In the genomic region with DNA sequence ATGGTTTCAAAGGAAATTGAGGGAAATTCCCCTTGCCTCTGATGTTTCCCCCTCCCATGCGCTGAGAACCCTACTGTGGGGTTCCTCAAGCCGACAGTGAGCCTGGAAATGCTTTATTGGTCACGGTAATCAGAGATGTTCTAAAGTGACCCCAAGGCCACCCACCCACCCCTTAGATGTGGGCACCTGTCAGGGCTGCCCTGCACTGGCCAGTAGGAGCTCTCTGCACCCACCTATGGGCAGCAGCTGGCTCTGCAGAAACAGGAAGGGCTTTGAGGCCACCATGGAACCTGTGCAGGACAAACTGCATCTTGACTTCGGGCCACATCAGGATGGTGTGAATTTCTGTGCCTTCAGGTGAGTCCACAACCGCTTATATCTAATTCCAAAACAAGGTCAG, we compare ENCODE assay signal across 27 mouse cellular contexts.
DNase-seq lines count a peak whose midpoint lies in the region; ATAC-seq and TF ChIP-seq lines count a peak whose summit lies in the region.
"Had no signal": no experiment of that assay in that cellular context is flagged by ENCODE, and none has a peak within 500 bp of the region (broad histone marks: within the 10 kb centered on the region; RNA-seq: fewer than 3 reads in every experiment).

No protein-coding gene starts in this region.

- no peaks in the 10 kb centered on the region for H3K27me3 ChIP-seq in heart, embryonic 10.5 days (ENCODE audit: insufficient read depth, poor library complexity, severe bottlenecking)
- no peaks in the 10 kb centered on the region for H3K27me3 ChIP-seq in heart, embryonic 13.5 days (replicated peaks)
- H3K27me3 ChIP-seq in kidney, postnatal 0 days (ENCODE audit: insufficient read depth, low read length) = no peaks in the 10 kb centered on the region
- no peaks in the 10 kb centered on the region for H3K27me3 ChIP-seq in stomach, postnatal 0 days (ENCODE audit: control insufficient read depth, insufficient read depth, low read length)
- H3K27me3 ChIP-seq: CH12.LX, Patski had no signal

- no peaks in the 10 kb centered on the region for H3K36me3 ChIP-seq in heart, embryonic 10.5 days
- no peaks in the 10 kb centered on the region for H3K36me3 ChIP-seq in heart, embryonic 13.5 days
- no peaks in the 10 kb centered on the region for H3K36me3 ChIP-seq in kidney, postnatal 0 days (ENCODE audit: insufficient read depth, low read length)
- no peaks in the 10 kb centered on the region for H3K36me3 ChIP-seq in stomach, postnatal 0 days (ENCODE audit: control insufficient read depth, insufficient read depth, low read length)
- H3K36me3 ChIP-seq: forebrain, embryonic 10.5 days; G1E had no signal

- no peak for TF ChIP-seq EP300 in stomach, postnatal 0 days (optimal IDR thresholded peaks at IDR 0.05)

- 75% methylated on average over 5 of the region's 5 CpGs for WGBS in heart, embryonic 10.5 days
- WGBS in heart, embryonic 13.5 days = 71% methylated on average over 5 of the region's 5 CpGs
- 47% methylated on average over 5 of the region's 5 CpGs for WGBS in kidney, postnatal 0 days
- WGBS in stomach, postnatal 0 days = 83% methylated on average over 5 of the region's 5 CpGs

- no peak; the same call in 1 of the 2 replicates for ATAC-seq in heart, embryonic 13.5 days (ENCODE audit: extremely low read depth, insufficient number of reproducible peaks, low FRiP score, low TSS enrichment)
- 0 out of 2 replicates have a peak, but pooled peaks have one; percentile 17 for ATAC-seq in kidney, postnatal 0 days (replicated peaks; ENCODE audit: low FRiP score, low read depth)
- peak; percentile 60; the same call in 1 of the 2 replicates for ATAC-seq in stomach, postnatal 0 days (ENCODE audit: low FRiP score, low TSS enrichment)
- ATAC-seq: forebrain, embryonic 13.5 days; forebrain, embryonic 16.5 days; hindbrain, postnatal 0 days; inflammation-experienced regulatory T-cells, adult 6 months; intestine, embryonic 16.5 days; Patski had no signal

- no peaks in the 10 kb centered on the region for H3K9me3 ChIP-seq in heart, embryonic 10.5 days
- no peaks in the 10 kb centered on the region for H3K9me3 ChIP-seq in heart, embryonic 13.5 days
- H3K9me3 ChIP-seq in kidney, postnatal 0 days (replicated peaks; ENCODE audit: low read length) = no peaks in the 10 kb centered on the region
- H3K9me3 ChIP-seq in stomach, postnatal 0 days (ENCODE audit: control insufficient read depth, low read length) = no peaks in the 10 kb centered on the region
- H3K9me3 ChIP-seq: forebrain, embryonic 10.5 days; forebrain, embryonic 13.5 days had no signal

- no peak overlapping the region for H3K4me2 ChIP-seq in heart, embryonic 13.5 days
- no peak overlapping the region for H3K4me2 ChIP-seq in kidney, postnatal 0 days (ENCODE audit: low read length)
- no peak overlapping the region for H3K4me2 ChIP-seq in stomach, postnatal 0 days (replicated peaks; ENCODE audit: low read depth)
- H3K4me2 ChIP-seq: forebrain, embryonic 13.5 days; hindbrain, embryonic 14.5 days had no signal

- H3K27ac ChIP-seq in heart, embryonic 10.5 days = peak overlapping the region; percentile 73
- H3K27ac ChIP-seq in heart, embryonic 13.5 days (replicated peaks) = peak overlapping the region; percentile 83
- H3K27ac ChIP-seq in kidney, postnatal 0 days = no peak overlapping the region
- no peak overlapping the region for H3K27ac ChIP-seq in stomach, postnatal 0 days (replicated peaks)
- H3K27ac ChIP-seq: forebrain, embryonic 10.5 days; forebrain, embryonic 13.5 days; hindbrain, embryonic 14.5 days; hindbrain, postnatal 0 days had no signal

- peak; percentile 23; the same call in 1 of the 2 replicates for TF ChIP-seq CTCF in kidney, postnatal 0 days (IDR thresholded peaks at IDR 0.05; ENCODE audit: low read depth)
- peak; percentile 23; the same call in 1 of the 2 replicates for TF ChIP-seq CTCF in stomach, postnatal 0 days (IDR thresholded peaks at IDR 0.05; ENCODE audit: low read depth)

- no peak for DNase-seq in heart, embryonic 10.5 days (ENCODE audit: low spot score)
- no peak for DNase-seq in heart, postnatal 4 days
- no peak for DNase-seq in heart, adult 9 months (ENCODE audit: low spot score in 2 of 2)
- DNase-seq in kidney, postnatal 0 days (ENCODE audit: low spot score) = no peak
- no peak for DNase-seq in kidney, postnatal 4 days
- no peak for DNase-seq in stomach, postnatal 0 days (ENCODE audit: low spot score)
- DNase-seq: adrenal gland, postnatal 10 days; adrenal gland, postnatal 36 days; B cell, adult 2 months; cerebellum, adult 18-20 months; cerebellum, adult 9-10 months; cerebellum, postnatal 14 days; gastrocnemius, postnatal 10 days; gastrocnemius, postnatal 36 days; heart, postnatal 36 days; kidney, adult 18-20 months had no signal

- peaks cover 44% of the 10 kb centered on the region for H3K4me1 ChIP-seq in heart, embryonic 10.5 days
- peaks cover 68% of the 10 kb centered on the region for H3K4me1 ChIP-seq in heart, embryonic 13.5 days
- no peaks in the 10 kb centered on the region for H3K4me1 ChIP-seq in kidney, postnatal 0 days (replicated peaks; ENCODE audit: insufficient read depth, low read length)
- H3K4me1 ChIP-seq in stomach, postnatal 0 days (replicated peaks; ENCODE audit: control insufficient read depth, insufficient read depth) = no peaks in the 10 kb centered on the region

- no peak overlapping the region for H3K4me3 ChIP-seq in heart, embryonic 10.5 days
- no peak overlapping the region for H3K4me3 ChIP-seq in heart, embryonic 13.5 days
- no peak overlapping the region for H3K4me3 ChIP-seq in kidney, postnatal 0 days (replicated peaks; ENCODE audit: low read depth, low read length)
- no peak overlapping the region for H3K4me3 ChIP-seq in stomach, postnatal 0 days (ENCODE audit: low read depth, low read length)
- H3K4me3 ChIP-seq: forebrain, embryonic 10.5 days; forebrain, embryonic 13.5 days had no signal

- H3K9ac ChIP-seq in heart, embryonic 13.5 days = no peak overlapping the region; the same call in 1 of the 2 replicates
- H3K9ac ChIP-seq in kidney, postnatal 0 days (ENCODE audit: low read depth, low read length) = no peak overlapping the region
- no peak overlapping the region for H3K9ac ChIP-seq in stomach, postnatal 0 days (ENCODE audit: low read length)
- H3K9ac ChIP-seq: forebrain, embryonic 13.5 days; hindbrain, embryonic 14.5 days had no signal

Comparison
In these comparisons a context has a peak if more than half of its experiments do, and no peak if none do; other contexts are left out.
1. H3K27ac ChIP-seq: peak in heart, embryonic 10.5 days (single experiment) and heart, embryonic 13.5 days (single experiment); none in kidney, postnatal 0 days (single experiment) and stomach, postnatal 0 days (single experiment).